Mouse (Mus musculus): ENCODE results near the gene Kras.

Kras gene

DNA sequence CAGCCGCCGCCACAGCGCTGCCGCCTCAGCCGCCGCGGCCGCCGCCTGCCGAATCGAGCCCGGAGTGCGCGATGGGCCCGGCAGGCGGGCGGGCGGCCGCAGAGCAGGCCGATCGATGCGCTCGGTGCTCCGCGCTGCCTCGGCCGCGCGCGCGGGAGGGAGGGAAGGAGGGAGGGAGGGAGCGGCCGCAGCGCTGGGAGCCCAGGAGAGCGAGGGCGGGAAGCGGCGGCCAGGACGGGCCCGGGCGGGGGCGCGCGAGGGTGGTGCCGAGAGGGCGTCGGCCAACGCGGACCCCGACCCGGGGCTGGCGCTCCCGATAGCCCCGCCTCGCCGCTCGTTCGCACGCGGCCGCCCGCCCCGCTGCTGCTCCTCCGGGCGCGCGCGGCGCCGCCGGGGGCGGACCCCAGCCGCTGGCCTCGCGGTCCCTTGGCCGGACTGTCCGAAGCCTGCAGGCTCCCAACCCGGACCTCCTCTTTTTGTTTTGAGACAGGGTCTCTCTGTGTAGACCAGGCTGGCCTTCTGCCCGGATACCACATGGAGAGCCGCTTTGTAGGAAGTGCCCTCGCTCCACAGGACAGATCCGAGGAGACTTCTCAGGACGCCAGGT is at the start of gene Kras:
Kras (minus strand) TSS at position 55 of the 607 bp plus-strand sequence.
- DNase-seq: peak; percentile 77 to 84

DNA sequence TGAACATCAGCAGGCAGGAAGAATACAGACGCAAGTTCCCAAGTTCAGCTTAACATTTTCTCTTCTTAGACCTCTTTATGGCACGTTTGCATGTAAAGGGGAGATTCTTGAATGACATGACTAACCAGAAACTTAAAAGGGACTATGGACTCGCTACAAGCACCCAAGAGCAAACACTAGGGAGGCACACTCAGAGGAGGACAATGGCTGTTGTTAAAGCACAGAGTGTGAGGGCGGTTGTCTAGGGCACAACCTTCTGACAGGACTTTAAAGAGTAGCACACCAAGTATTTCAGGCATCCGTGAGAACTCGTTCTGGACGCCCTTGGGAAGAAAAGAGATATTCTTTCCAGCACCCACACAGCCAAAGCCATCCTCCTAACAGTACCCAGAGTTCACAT is 47.6 kb upstream of the Kras start:
- DNase-seq: no peak

DNA sequence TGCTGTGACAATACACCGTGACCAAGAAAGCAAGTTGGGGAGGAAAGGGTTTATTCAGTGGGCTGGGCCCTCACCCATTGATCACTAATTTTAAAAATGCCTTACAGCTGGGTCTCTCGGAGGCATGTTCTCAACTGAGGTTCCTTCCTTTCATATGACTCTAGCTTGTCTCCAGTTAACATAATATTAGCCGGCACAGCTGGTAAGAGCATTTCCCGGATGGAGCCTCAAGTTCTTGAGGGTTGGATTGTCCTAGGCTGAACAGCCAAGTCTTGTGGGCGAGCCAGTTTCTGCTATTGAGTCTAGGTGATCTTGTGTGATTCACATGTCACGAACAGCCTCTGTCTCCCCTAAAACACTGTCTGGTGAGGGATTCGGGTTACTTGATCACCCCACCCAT is 46.9 kb upstream of the Kras start:
- DNase-seq: no peak

GRCm38 (mm10) chr6:145295171-145295570 is 45.1 kb upstream of the Kras start:
- no peak for DNase-seq

- no peak for DNase-seq
These were observed 43.1 kb upstream of the Kras start for GRCm38 (mm10) chr6:145293156-145293555.

DNA sequence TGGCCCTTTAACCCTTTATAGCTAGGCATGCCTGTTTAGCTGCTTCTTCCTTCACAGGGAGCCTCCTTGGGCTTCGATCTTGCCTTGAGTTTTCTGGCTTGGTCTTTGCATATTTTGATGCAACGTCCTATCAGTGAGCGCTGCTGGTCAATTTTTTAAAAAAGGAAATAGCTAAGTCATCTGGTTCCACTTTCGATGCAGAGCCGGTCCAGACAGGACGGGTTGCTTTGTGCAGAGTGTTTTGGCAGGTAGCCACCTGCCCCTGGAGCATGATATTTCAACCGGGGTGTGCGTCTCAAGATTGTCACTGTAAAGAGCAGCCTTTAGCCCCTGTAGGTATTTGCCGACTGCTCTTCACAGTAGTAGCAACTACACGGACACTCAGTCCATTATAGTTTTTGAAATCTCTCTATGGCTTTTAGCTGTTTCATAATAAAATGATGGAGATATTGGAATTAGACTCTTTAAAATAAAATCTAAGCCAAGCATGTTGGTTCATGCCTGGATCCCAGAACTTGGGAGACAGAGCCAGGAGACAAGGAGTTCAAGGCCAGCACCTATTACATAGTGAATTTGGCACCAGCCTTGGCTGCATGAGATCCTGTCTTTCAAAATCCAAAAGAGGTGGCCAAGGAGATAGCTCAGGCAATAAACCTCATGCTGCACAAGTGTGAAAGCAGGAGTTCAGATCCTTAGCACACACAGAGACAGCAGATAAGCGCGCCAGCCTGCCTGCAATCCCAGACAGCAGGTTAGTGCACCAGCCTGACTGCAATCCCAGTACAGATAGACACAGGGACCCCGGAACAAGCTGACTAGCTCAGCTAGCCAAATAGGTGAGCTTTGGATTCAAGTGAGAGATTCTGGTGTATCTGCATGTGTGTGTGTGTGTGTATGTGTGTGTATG is 41.6 kb upstream of the Kras start:
- DNase-seq: no peak

DNA sequence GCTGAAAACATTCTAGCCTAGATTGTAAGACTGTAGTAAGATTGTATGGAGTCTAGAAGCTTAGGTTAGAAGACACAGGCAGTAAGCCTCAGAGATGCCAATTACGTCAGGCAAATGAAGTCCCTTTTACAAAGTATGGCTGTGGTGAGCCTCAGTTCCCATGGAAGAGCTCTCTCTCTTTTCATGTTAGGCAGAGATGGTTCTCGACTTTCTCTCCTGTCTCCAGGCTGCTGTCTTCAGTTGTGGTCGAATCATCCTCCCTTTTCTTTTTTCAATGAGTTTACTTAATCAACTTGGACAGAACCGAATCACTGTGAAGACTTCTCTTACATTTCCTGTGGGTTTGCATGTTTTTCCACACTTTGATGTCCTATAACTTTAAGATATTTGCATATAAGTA is 35.6 kb upstream of the Kras start:
- no peak for DNase-seq

- no peak for DNase-seq
These were observed 34.2 kb upstream of the Kras start for GRCm38 (mm10) chr6:145284286-145284685.

DNA sequence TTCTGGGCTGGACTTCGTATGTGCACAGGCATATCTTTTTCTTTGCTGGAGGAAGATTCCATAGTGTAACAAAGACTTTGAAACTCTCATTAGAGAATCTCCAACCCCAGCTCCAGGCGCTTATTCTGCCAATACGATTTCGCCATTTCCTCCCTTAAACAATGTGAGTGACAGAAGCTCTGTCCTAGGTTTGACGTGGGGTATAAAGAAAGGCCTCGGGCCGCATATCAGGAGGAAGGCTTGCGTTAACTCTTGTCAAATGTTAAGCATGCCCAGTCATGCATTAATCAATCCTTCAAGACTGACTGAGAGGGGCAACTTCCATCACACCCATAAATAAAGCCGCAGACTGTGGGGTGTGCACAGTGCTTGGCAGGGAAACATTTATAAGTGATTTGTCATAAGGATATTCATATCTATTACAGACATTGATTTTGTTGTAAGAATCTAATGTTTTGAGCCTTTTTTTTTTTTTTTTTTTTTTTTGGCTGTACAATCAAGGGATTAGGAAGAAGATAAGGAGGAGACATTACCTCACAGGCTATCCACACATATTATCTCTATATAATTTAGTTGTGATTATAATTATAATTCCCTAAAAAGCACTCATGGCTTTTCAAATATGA is 27.2 kb upstream of the Kras start:
- no peak for DNase-seq

DNA sequence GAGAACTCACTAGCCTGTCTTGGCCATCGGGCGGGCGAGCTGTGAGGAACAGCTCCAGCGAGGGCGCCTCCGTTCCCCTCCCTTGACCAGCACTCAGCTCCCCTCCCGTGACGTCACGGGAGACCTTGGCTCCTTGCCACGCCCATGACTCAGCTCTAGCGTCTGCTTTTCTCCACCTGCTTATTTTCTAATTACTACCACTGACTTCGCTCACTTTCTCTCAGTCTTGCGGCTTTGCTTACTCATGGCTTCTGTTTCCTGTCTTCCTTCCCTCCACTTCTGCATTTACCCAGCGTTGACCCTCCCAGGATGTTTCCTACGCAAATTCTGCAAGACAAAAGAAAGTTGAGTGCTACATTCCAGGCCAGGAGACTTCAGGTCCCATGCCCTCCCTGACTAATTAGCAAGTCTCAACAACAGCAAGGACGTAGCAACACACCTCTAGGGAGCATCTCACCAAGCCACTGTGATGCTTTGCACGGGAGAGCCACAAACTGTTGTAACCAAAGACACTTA is 26.3 kb upstream of the Kras start:
- DNase-seq: peak; percentile 37 to 50

GRCm38 (mm10) chr6:145275586-145276219 is 25.7 kb upstream of the Kras start:
- DNase-seq: no peak

GRCm38 (mm10) chr6:145273971-145274620 is 24.1 kb upstream of the Kras start:
- DNase-seq: no peak

GRCm38 (mm10) chr6:145272142-145272937 is 22.3 kb upstream of the Kras start:
- DNase-seq: no peak

DNA sequence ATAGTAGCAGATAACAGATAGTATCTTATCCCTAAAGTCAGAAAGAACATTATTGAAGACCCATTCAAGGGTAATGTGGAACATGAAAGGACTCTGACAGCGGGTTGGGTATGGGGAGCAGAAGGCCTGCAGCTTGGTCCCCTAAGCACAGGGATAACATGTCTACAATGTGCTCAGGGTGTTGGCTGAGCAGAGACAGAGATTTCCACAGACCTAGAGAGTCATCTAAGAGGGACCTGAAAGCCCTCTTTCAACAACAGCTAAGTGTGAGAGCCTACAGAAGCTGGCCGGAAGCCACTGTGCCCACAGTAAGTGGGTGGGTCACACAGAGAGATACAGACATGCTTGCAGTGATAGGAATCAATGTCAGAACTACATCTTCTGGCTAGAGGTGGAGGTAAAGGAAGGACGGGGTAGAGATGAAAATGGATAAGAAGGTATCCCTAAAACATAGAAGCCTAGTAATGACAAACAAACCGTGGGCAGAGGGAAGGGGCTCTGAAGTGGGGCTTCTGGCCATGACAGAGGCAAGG is 19.3 kb upstream of the Kras start:
- no peak for DNase-seq

DNA sequence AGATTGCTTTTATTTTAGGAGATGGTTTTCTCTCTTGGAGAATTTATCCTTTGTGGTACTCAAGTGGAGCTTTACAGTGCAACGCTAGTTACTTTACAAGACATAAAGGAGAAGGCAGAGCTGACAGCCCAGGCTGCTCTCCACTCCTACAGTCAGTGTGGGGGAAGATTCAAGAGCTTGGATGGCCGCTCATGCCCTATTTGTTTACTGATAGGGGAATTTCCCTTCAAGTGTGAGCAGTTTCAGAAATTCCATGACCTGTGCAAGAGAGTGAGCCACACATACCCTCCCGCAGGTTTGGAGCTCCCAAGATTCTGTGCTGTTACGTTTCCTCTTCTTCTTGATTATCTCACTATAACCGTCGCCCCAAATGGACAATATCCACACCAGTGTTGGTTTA is 17.7 kb upstream of the Kras start:
- no peak for DNase-seq

DNA sequence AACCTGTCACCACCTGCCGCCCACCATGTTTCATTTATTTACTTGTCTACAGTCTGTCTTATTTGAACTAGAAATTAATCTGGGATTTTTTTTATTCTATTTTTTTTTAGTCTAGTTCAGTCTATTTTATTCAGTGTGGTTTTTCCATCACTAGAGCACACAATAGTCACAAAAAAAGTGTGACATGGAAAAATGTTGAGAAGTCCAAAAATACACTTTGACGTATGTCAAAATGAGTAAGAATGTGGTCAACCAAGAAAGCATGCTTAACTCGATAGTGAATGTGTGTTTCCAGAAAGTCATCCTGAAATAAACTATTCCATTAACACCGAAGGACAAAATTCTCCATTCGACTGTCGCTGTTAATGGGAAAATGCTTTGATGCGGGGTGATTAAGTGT is 12.3 kb upstream of the Kras start:
- no peak for DNase-seq

GRCm38 (mm10) chr6:145256701-145257073 is 6.6 kb upstream of the Kras start:
- DNase-seq: no peak

DNA sequence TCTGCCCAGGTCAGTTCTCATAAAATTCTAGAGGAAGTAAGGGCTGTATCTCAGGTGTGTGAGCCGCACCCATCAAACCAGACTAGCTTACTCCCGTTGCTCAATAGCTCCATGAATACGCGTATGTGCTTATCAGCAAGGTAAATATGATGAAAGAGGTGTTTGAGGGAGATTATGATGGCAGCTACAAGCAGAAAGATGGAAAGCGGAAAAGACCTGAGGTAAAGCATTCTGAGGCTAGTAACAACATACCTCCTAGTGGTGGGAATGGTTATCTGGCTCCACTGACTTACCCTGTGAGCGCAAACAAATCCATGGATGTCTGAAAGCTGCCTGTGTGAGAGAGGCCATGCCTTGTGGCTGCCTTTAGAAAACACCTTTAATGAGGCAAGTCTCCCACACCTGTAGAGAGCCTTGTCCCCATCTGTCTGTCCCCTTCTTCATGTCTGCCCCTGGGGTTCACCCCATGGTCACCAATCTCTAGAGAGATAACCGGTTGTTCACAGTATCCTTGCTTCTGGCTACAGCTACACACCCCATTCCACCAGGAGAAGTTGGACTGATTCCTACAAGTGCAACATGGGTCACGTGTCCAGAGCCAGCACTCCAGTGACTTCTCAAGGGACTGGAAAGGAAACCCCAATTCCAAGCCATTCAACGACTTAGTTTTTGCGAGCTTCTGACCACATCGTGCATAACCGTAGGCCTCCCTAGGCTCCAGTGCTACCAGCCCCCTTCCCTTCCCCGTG is 6.1 kb upstream of the Kras start:
- no peak for DNase-seq

DNA sequence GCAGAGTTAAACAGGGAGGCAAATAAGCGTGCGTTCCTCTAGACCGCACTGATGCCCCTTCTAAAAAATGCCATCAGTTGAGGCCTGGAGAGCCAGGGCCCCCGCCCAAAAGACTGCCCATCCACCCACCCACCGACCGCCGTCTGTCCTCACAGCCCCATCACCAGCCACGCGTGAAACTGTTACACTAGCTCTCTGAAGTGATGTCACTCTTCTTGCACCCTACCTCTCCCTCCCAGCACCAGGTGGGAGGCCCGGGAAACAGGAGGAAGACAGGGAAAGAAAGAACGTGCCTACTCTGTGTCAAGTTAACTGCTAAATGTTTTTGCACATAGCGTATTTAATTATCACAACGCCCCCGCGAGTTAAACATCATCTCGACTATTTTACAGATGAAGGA is 781 bp upstream of the Kras start:
- peak in 1 of 2 experiments; percentile 14 for DNase-seq

- DNase-seq: peak; percentile 58 to 69
These were observed 501 bp downstream of the Kras start for GRCm38 (mm10) chr6:145249291-145250184.
